Mouse (Mus musculus) limb, embryonic 15.5 days (tissue): Measurements from ENCODE around the gene Ptgis. TPM values are rescaled to one million over a fixed set of nuclear protein-coding genes. Genes with fewer than 3 reads are reported as not detected.
"Not testable (repeated sequence)": the region's sequence is repeated elsewhere in the genome, so short reads cannot be mapped to it uniquely, and the experiment has no call there.

ENCODE experiments used
- ATAC-seq: fragments of 200-750 bp; cut with Nextera tagmentation; 2 replicates; pipeline ENCODE4 v1.8.0; 2017; ENCODE audit warnings: low read depth, moderate TSS enrichment; ENCODE audit not compliant: insufficient number of reproducible peaks, low FRiP score, low TSS enrichment
- H3K27ac ChIP-seq: fragments of 300-500 bp; sonication (generic); 2 replicates; pipeline ENCODE4 v1.5.1; 2015; ENCODE audit warnings: moderate library complexity, mild to moderate bottlenecking, inconsistent platforms
- H3K27me3 ChIP-seq: fragments of 300-500 bp; sonication (generic); 2 replicates; pipeline ENCODE4 v1.6.1; 2015; ENCODE audit warnings: inconsistent platforms
- H3K36me3 ChIP-seq: fragments of 300-500 bp; sonication (generic); 2 replicates; pipeline ENCODE4 v1.6.1; 2015; ENCODE audit warnings: inconsistent platforms
- H3K4me1 ChIP-seq: fragments of 300-500 bp; sonication (generic); 2 replicates; pipeline ENCODE4 v1.6.1; 2015; ENCODE audit warnings: inconsistent platforms
- H3K4me2 ChIP-seq: fragments of 300-500 bp; sonication (generic); 2 replicates; pipeline ENCODE4 v1.6.1; 2015; ENCODE audit warnings: mild to moderate bottlenecking, inconsistent platforms
- H3K4me3 ChIP-seq: fragments of 300-500 bp; sonication (generic); 2 replicates; pipeline ENCODE4 v1.5.1; 2015; ENCODE audit warnings: mild to moderate bottlenecking, inconsistent platforms
- H3K9ac ChIP-seq: fragments of 300-500 bp; sonication (generic); 2 replicates; pipeline ENCODE4 v1.6.1; 2015; ENCODE audit warnings: inconsistent platforms
- H3K9me3 ChIP-seq: fragments of 300-500 bp; sonication (generic); 2 replicates; pipeline ENCODE4 v1.6.1; 2016; ENCODE audit warnings: inconsistent platforms
- WGBS: fragments of 180-500 bp; shearing (Covaris S2); methylation state at CpG from one replicate; pipeline ENCODE4 v1.1.7; 2015; 5-methylcytosine and 5-hydroxymethylcytosine counted together
- polyA plus RNA-seq: library from polyadenylated mRNA; unstranded; fragments of >200 nt; fragmentation: Nextera tagmentation; extraction: Ambion mirVana; gene quantifications from 2 replicates; pipeline ENCODE4 v1.2.1, GENCODE M21; 2015

Gene Ptgis
- polyA plus RNA-seq, 1 experiment from 2014 or later = 35.7 TPM

GRCm38 (mm10) chr2:167222152-167222551 lies 18.3 kb downstream of the Ptgis start:
- H3K9ac ChIP-seq = no peak overlapping the region
- H3K36me3 ChIP-seq = peaks cover 30% of the 10 kb centered on the region
- H3K4me1 ChIP-seq = peaks cover 2% of the 10 kb centered on the region; the same call in 1 of the 2 replicates
- H3K27ac ChIP-seq = no peak overlapping the region
- H3K4me2 ChIP-seq = no peak overlapping the region
- no peaks in the 10 kb centered on the region for H3K27me3 ChIP-seq
- H3K4me3 ChIP-seq = no peak overlapping the region
- WGBS = 24% methylated on average over 7 of the region's 7 CpGs
- H3K9me3 ChIP-seq = no peaks in the 10 kb centered on the region
- no peak for ATAC-seq

DNA sequence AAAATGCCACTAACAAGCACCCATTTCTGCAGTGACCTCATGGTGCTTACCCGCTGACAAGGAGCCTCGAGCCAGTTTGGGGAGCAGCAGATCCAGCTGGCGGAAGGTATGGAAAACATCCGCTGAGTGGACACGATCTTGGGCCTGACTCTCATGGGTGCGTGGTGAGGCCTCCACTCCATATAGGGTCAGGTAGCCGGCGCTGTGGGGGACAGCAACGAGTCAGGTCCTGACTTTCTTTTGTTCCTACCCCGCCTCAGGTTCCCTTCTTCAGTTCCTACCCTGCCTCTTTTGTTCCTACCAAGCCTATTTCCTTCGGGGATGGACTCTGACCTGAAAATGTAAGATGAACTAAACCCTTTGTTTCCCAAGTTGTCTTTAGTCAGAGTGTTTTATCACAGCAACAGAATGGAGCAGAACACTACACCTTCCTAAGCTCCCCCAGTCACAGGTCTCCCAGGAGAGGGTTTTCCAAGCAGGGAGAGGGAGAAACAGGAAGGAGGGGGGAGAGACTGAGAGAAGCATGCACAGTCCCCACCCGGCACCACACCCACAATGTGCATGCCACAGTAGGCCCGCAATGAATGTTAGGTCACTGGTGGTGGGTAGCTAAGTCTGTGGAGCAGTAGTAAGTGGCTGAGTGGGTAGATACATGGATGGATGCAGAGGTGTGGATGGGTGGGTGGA lies 19.1 kb downstream of the Ptgis start:
- no peak overlapping the region for H3K9ac ChIP-seq
- no peak overlapping the region for H3K4me2 ChIP-seq
- H3K4me1 ChIP-seq = peaks cover 2% of the 10 kb centered on the region; the same call in 1 of the 2 replicates
- H3K9me3 ChIP-seq = no peaks in the 10 kb centered on the region
- no peak for ATAC-seq
- no peak overlapping the region for H3K4me3 ChIP-seq
- no peaks in the 10 kb centered on the region for H3K27me3 ChIP-seq
- H3K36me3 ChIP-seq = peaks cover 38% of the 10 kb centered on the region
- H3K27ac ChIP-seq = no peak overlapping the region
- 83% methylated on average over 13 of the region's 13 CpGs for WGBS

- peaks cover 44% of the 10 kb centered on the region for H3K36me3 ChIP-seq
- peaks cover 2% of the 10 kb centered on the region; the same call in 1 of the 2 replicates for H3K4me1 ChIP-seq
- H3K9ac ChIP-seq = no peak overlapping the region
- 83% methylated on average over 5 of the region's 5 CpGs for WGBS
- ATAC-seq = no peak
- no peak overlapping the region for H3K4me2 ChIP-seq
- no peak overlapping the region for H3K27ac ChIP-seq
- H3K27me3 ChIP-seq = no peaks in the 10 kb centered on the region
- H3K9me3 ChIP-seq = no peaks in the 10 kb centered on the region
- no peak overlapping the region for H3K4me3 ChIP-seq
These were observed 19.7 kb downstream of the Ptgis start for GRCm38 (mm10) chr2:167220736-167221135.

GRCm38 (mm10) chr2:167219154-167219775 lies 21.1 kb downstream of the Ptgis start:
- H3K27me3 ChIP-seq = no peaks in the 10 kb centered on the region
- 46% methylated on average over 8 of the region's 8 CpGs for WGBS
- ATAC-seq = no peak
- no peak overlapping the region for H3K4me2 ChIP-seq
- H3K4me1 ChIP-seq = peaks cover 2% of the 10 kb centered on the region; the same call in 1 of the 2 replicates
- no peaks in the 10 kb centered on the region for H3K9me3 ChIP-seq
- peaks cover 43% of the 10 kb centered on the region for H3K36me3 ChIP-seq
- H3K9ac ChIP-seq = no peak overlapping the region
- no peak overlapping the region for H3K27ac ChIP-seq
- H3K4me3 ChIP-seq = no peak overlapping the region

GRCm38 (mm10) chr2:167213666-167214065 lies 26.7 kb downstream of the Ptgis start:
- no peak for ATAC-seq
- Histone ChIP-seq H3K4me2 (no peak overlapping the region), H3K27ac (no peak overlapping the region), H3K36me3 (peaks cover 41% of the 10 kb centered on the region), H3K27me3 (no peaks in the 10 kb centered on the region), H3K9ac (no peak overlapping the region), H3K4me1 (no peaks in the 10 kb centered on the region), H3K4me3 (no peak overlapping the region), H3K9me3 (no peaks in the 10 kb centered on the region; the same call in 1 of the 2 replicates)
- 95% methylated on average over 12 of the region's 12 CpGs for WGBS

- H3K4me2 ChIP-seq = no peak overlapping the region
- H3K27me3 ChIP-seq = no peaks in the 10 kb centered on the region
- no peak overlapping the region for H3K4me3 ChIP-seq
- H3K4me1 ChIP-seq = no peaks in the 10 kb centered on the region
- 93% methylated on average over 3 of the region's 3 CpGs for WGBS
- no peak for ATAC-seq
- H3K36me3 ChIP-seq = peaks cover 41% of the 10 kb centered on the region
- H3K27ac ChIP-seq = no peak overlapping the region
- no peak overlapping the region for H3K9ac ChIP-seq
- H3K9me3 ChIP-seq = no peaks in the 10 kb centered on the region; the same call in 1 of the 2 replicates
These were observed 27.3 kb downstream of the Ptgis start for GRCm38 (mm10) chr2:167213076-167213475.

GRCm38 (mm10) chr2:167212551-167212950 lies 27.9 kb downstream of the Ptgis start:
- no peak overlapping the region for H3K4me3 ChIP-seq
- no peaks in the 10 kb centered on the region for H3K27me3 ChIP-seq
- 93% methylated on average over 6 of the region's 6 CpGs for WGBS
- peaks cover 40% of the 10 kb centered on the region for H3K36me3 ChIP-seq
- no peak for ATAC-seq
- no peaks in the 10 kb centered on the region; the same call in 1 of the 2 replicates for H3K9me3 ChIP-seq
- no peak overlapping the region for H3K27ac ChIP-seq
- no peaks in the 10 kb centered on the region for H3K4me1 ChIP-seq
- H3K4me2 ChIP-seq = no peak overlapping the region
- no peak overlapping the region for H3K9ac ChIP-seq

GRCm38 (mm10) chr2:167212089-167212488 lies 28.3 kb downstream of the Ptgis start:
- no peaks in the 10 kb centered on the region for H3K27me3 ChIP-seq
- WGBS = 90% methylated on average over 3 of the region's 3 CpGs
- no peak overlapping the region for H3K4me2 ChIP-seq
- H3K4me3 ChIP-seq = no peak overlapping the region
- no peak for ATAC-seq
- no peak overlapping the region for H3K9ac ChIP-seq
- peaks cover 36% of the 10 kb centered on the region for H3K36me3 ChIP-seq
- no peaks in the 10 kb centered on the region; the same call in 1 of the 2 replicates for H3K9me3 ChIP-seq
- no peaks in the 10 kb centered on the region for H3K4me1 ChIP-seq
- H3K27ac ChIP-seq = no peak overlapping the region

DNA sequence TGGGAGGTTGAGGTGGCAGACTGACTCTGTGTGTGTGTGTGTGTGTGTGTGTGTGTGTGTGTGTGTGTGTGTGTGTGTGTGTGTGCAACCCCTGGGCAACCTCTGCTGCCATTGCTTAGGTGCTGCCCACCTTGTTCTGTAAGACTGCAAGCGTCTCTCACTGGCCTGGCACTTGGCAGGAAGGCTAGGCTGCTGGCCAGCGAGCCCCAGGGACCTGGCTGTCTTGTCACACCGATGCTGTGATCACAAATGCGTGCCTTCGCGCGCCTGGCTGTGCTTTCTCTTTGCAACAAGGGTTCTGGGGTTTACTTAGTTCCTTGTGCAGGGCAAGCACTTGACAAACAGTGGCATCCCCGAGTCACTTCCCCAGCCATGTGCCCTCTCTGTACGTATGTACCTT lies 30.5 kb downstream of the Ptgis start:
- Histone ChIP-seq H3K9ac (no peak overlapping the region), H3K4me3 (no peak overlapping the region), H3K36me3 (peaks cover 20% of the 10 kb centered on the region), H3K4me1 (peaks cover 8% of the 10 kb centered on the region; the same call in 1 of the 2 replicates), H3K27ac (no peak overlapping the region), H3K9me3 (no peaks in the 10 kb centered on the region; the same call in 1 of the 2 replicates), H3K27me3 (no peaks in the 10 kb centered on the region), H3K4me2 (no peak overlapping the region)
- WGBS = 78% methylated on average over 9 of the region's 9 CpGs
- no peak for ATAC-seq

GRCm38 (mm10) chr2:167208984-167209383 lies 31.4 kb downstream of the Ptgis start:
- Histone ChIP-seq H3K9ac (no peak overlapping the region), H3K9me3 (no peaks in the 10 kb centered on the region; the same call in 1 of the 2 replicates), H3K4me1 (peaks cover 8% of the 10 kb centered on the region; the same call in 1 of the 2 replicates), H3K4me2 (no peak overlapping the region), H3K27ac (no peak overlapping the region), H3K36me3 (peaks cover 13% of the 10 kb centered on the region), H3K4me3 (no peak overlapping the region), H3K27me3 (no peaks in the 10 kb centered on the region)
- ATAC-seq = no peak
- 82% methylated on average over 3 of the region's 3 CpGs for WGBS

DNA sequence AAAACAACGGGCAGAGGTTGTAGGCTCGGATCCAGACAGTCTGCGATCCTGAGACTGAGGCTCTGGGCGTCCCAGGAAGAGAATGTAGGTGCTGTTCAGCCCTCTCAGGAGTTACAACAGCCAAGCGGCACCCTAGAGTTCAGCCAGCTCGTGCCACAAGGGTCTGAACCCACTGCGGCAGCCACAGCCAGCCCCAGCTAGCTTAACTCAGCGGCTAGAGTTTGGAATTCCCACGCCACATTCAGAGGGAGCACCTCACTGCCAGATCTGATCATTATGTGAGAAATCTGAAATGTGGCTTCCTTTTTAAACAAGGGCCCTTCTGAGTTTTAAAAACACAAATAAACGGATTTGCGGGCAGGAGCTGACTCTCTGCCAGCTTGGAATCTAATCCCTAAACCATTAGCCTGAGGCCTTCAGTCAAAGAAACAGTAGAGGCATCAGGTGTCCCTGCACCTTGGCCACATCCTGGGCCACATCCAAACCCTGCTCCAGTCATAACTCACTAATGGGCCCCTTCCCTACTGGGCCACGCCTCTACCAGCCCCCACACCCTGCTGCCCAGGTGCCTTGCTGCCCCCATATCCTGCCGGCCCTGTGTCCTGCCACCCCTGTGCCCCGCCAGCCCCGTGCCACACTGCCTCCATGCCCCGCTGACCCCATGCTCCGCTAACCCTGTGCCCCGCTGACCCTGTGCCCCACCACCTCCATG lies 34.3 kb downstream of the Ptgis start:
- H3K9ac ChIP-seq = no peak overlapping the region
- 0 out of 2 replicates have a peak, but pooled peaks cover 5% of the 10 kb centered on the region for H3K36me3 ChIP-seq
- H3K4me2 ChIP-seq = no peak overlapping the region
- H3K27me3 ChIP-seq = no peaks in the 10 kb centered on the region
- WGBS = 67% methylated on average over 18 of the region's 18 CpGs
- H3K4me3 ChIP-seq = no peak overlapping the region
- no peaks in the 10 kb centered on the region for H3K9me3 ChIP-seq
- no peak overlapping the region for H3K27ac ChIP-seq
- H3K4me1 ChIP-seq = peaks cover 8% of the 10 kb centered on the region; the same call in 1 of the 2 replicates
- no peak for ATAC-seq

DNA sequence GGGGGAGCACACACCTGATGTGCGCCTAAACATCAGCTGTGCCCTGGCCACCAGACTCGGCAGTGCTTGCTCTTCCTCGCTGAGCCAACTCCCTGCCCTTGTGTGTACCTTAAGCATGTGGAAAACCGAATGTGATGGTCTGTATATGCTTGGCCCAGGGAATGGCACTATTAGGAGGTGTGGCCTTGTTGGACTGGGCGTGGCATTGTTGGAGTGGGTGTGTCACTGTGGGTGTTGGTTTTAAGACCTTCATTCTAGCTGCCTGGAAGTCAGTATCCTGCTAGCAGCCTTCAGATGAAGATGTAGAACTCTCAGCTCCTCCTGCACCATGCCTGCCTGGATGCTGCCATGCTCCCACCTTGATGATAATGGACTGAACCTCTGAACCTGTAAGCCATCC lies 35.7 kb downstream of the Ptgis start:
- not testable (repeated sequence) for ATAC-seq, H3K4me1 ChIP-seq, H3K9me3 ChIP-seq, H3K27ac ChIP-seq, H3K4me3 ChIP-seq, H3K27me3 ChIP-seq, H3K9ac ChIP-seq, H3K36me3 ChIP-seq, H3K4me2 ChIP-seq
- 84% methylated on average over 5 of the region's 5 CpGs for WGBS
